Mouse (Mus musculus): Measurements from ENCODE around the gene Sh2b1. TPM values are rescaled to one million over a fixed set of nuclear protein-coding genes. Genes with fewer than 3 reads are reported as not detected.

Gene Sh2b1
- polyA plus RNA-seq, 1 experiment, result 54.4 TPM

DNA sequence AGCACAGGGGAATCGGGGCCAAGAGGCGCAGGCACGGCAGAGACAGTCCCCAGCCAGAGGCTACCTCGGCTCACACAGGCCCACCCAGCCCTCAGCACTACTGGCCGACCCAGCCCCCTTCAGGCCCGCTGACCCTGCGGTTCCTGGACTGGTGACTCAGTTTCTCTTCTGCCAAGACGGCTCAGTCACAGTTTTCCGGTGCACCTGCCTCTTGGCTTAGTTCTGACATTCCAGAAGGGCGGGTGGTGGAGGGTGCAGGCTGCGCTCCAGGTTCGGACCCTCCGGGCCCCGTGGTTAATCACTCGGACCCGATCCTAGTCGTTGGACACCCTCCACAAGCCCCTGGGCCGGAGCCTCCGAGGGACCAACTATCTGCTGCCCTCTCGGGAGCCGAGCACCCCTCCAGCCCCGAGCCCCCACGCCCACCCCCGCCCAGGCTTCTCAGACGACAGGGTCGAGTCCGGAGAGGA lies 703 bp downstream of the Sh2b1 start:
- peaks cover 11% of the 10 kb centered on the region for H3K4me1 ChIP-seq (ENCODE audit: control insufficient read depth, insufficient read depth, insufficient read length, low read length)
- under 1% methylated on average over 27 of the region's 27 CpGs for WGBS
- no peaks in the 10 kb centered on the region for H3K27me3 ChIP-seq (ENCODE audit: control insufficient read depth, insufficient read depth, low read length)
- H3K36me3 ChIP-seq (ENCODE audit: control insufficient read depth, insufficient read depth, low read length), result peaks cover 21% of the 10 kb centered on the region; the same call in 1 of the 2 replicates
- H3K27ac ChIP-seq (ENCODE audit: insufficient read depth, low read depth, low read length), result no peak overlapping the region
- H3K4me3 ChIP-seq (ENCODE audit: low read depth, low read length), result peak overlapping the region; percentile 80
- TF ChIP-seq POLR2A (IDR thresholded peaks at IDR 0.05; ENCODE audit: low read depth, low read length), result no peak
- no peak for TF ChIP-seq CTCF (IDR thresholded peaks at IDR 0.05; ENCODE audit: extremely low read depth, insufficient read length, insufficient replicate concordance, low read depth, low read length)

DNA sequence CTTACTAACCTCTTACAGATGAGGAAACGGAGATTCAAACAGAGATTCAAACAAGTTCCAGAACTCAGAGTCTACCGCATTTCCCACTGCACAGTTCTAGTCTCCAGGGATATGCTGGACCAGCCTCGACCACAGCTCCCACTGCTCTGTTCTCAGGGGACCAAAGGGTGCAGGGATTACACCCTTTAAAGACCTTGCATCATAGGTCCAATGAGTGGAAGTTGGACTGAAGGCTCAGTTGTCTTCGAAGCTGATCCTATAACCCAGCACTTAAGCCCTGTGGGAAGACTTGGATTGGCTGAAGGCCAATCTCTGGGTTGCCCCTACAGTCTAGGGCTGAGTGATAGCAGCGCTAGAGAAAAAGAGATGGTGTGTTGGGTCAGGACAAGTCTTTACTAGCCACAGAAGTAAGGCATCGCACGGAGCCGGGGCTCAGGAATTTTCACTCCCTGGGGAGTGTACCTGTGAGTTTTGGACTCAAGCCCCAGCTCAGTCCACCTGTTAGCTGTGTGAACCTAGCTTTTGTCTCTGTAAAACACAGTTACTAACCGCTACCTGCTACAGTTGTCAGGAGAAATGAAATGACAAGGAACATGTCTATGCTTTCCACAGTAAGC lies 1.6 kb downstream of the Sh2b1 start:
- Histone ChIP-seq H3K4me1 (ENCODE audit: control insufficient read depth, insufficient read depth, insufficient read length, low read length) (peaks cover 11% of the 10 kb centered on the region), H3K4me3 (ENCODE audit: low read depth, low read length) (no peak overlapping the region; the same call in 1 of the 2 replicates), H3K27ac (ENCODE audit: insufficient read depth, low read depth, low read length) (no peak overlapping the region), H3K27me3 (ENCODE audit: control insufficient read depth, insufficient read depth, low read length) (no peaks in the 10 kb centered on the region), H3K36me3 (ENCODE audit: control insufficient read depth, insufficient read depth, low read length) (peaks cover 29% of the 10 kb centered on the region)
- WGBS, result 66% methylated on average over 9 of the region's 9 CpGs
- TF ChIP-seq CTCF (IDR thresholded peaks at IDR 0.05; ENCODE audit: extremely low read depth, insufficient read length, insufficient replicate concordance, low read depth, low read length) (no peak), POLR2A (IDR thresholded peaks at IDR 0.05; ENCODE audit: low read depth, low read length) (no peak)

DNA sequence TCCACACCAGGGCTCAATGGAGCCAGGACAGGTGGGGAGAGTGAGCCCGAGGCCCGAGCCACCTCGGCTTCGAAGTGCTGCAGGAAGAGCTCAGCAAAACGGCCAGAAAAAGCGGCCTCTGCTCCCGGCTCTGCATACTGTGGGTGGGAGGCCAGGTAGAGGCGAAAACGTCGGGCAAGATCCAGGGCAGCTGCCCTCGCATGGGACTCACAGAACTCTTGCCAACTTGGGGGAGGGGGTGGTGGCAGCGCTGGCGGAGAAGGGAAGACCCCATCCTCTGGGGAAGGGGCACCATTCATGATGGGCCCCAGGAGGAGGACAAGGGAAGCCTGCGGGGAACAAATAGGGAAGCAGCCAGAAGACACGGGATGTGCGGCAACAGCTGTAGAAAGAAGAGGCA lies 2.5 kb downstream of the Sh2b1 start:
- WGBS, result 77% methylated on average over 16 of the region's 16 CpGs
- H3K27me3 ChIP-seq (ENCODE audit: control insufficient read depth, insufficient read depth, low read length), result no peaks in the 10 kb centered on the region
- H3K36me3 ChIP-seq (ENCODE audit: control insufficient read depth, insufficient read depth, low read length), result peaks cover 37% of the 10 kb centered on the region
- peak overlapping the region; percentile 32; the same call in 1 of the 2 replicates for H3K27ac ChIP-seq (ENCODE audit: insufficient read depth, low read depth, low read length)
- H3K4me3 ChIP-seq (ENCODE audit: low read depth, low read length), result peak overlapping the region; percentile 11; the same call in 1 of the 2 replicates
- TF ChIP-seq CTCF (IDR thresholded peaks at IDR 0.05; ENCODE audit: extremely low read depth, insufficient read length, insufficient replicate concordance, low read depth, low read length) (no peak), POLR2A (IDR thresholded peaks at IDR 0.05; ENCODE audit: low read depth, low read length) (no peak)
- H3K4me1 ChIP-seq (ENCODE audit: control insufficient read depth, insufficient read depth, insufficient read length, low read length), result peaks cover 11% of the 10 kb centered on the region

DNA sequence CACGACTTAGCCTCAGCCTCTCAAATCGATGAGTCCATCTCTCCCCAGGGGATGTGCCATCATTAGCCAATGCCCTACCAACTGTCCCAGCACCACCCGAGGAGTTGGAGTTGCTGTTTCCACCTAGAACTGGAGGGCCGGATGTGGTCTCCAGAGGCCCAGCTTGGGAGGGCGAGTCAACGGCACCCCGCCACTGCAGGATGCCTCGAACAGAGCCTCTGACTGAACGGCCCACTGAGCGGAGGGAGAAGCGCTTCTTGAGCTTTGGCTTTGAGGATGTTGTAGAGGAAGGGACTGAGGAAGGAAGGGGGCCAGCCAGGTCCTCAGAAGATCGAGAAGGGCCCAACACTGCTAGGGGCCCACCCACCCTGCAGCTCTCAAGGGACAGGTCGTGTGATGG lies 2.9 kb downstream of the Sh2b1 start:
- H3K4me3 ChIP-seq (ENCODE audit: low read depth, low read length), result peak overlapping the region; percentile 11; the same call in 1 of the 2 replicates
- peaks cover 11% of the 10 kb centered on the region for H3K4me1 ChIP-seq (ENCODE audit: control insufficient read depth, insufficient read depth, insufficient read length, low read length)
- 78% methylated on average over 13 of the region's 13 CpGs for WGBS
- TF ChIP-seq CTCF (IDR thresholded peaks at IDR 0.05; ENCODE audit: extremely low read depth, insufficient read length, insufficient replicate concordance, low read depth, low read length) (no peak), POLR2A (IDR thresholded peaks at IDR 0.05; ENCODE audit: low read depth, low read length) (no peak)
- H3K36me3 ChIP-seq (ENCODE audit: control insufficient read depth, insufficient read depth, low read length), result peaks cover 41% of the 10 kb centered on the region
- peak overlapping the region; percentile 32 for H3K27ac ChIP-seq (ENCODE audit: insufficient read depth, low read depth, low read length)
- no peaks in the 10 kb centered on the region for H3K27me3 ChIP-seq (ENCODE audit: control insufficient read depth, insufficient read depth, low read length)

DNA sequence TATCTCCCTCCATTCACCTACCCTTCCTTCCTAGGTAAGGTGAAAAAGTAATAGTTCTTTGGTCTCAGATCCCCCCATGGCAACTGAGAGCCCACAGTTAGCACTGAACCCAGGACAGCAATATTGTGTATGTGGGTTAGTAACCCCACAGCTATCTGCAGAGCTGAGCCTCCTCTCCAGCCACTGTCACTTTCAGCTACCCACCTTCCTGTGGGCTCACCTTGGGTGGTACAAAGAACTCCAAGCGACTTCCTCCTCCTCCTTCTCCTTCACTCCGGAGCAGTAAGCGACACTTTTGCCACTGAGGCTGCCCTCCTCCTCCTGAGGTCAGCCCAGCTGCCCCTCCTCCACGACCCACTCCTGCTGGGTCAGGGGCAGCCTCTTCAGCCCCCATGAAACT lies 3.4 kb downstream of the Sh2b1 start:
- TF ChIP-seq POLR2A (IDR thresholded peaks at IDR 0.05; ENCODE audit: low read depth, low read length) (no peak), CTCF (IDR thresholded peaks at IDR 0.05; ENCODE audit: extremely low read depth, insufficient read length, insufficient replicate concordance, low read depth, low read length) (no peak)
- H3K4me3 ChIP-seq (ENCODE audit: low read depth, low read length), result 0 out of 2 replicates have a peak overlapping the region, but pooled peaks have one; percentile 11
- WGBS, result 82% methylated on average over 4 of the region's 4 CpGs
- H3K4me1 ChIP-seq (ENCODE audit: control insufficient read depth, insufficient read depth, insufficient read length, low read length), result peaks cover 11% of the 10 kb centered on the region
- H3K27ac ChIP-seq (ENCODE audit: insufficient read depth, low read depth, low read length), result peak overlapping the region; percentile 32; the same call in 1 of the 2 replicates
- H3K27me3 ChIP-seq (ENCODE audit: control insufficient read depth, insufficient read depth, low read length), result no peaks in the 10 kb centered on the region
- H3K36me3 ChIP-seq (ENCODE audit: control insufficient read depth, insufficient read depth, low read length), result peaks cover 45% of the 10 kb centered on the region

DNA sequence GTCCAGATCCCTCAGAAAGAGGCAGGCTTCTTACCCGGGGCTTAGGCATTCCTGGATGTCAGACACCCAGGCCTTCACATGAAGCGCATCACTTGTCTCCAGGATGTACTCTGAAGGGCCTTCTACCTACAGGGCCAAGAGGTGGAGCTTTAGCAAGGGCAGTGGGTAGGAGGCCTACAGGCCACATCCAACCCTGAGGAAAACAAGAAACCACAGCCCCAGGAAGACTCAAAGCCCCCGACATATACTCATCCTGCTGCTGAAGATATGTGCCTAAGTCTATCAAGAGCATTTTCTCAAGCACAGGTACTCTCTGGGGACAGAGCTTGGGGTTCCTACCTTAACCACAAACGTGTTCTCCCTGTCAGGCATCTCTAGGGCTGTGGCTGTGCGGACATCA lies 3.9 kb downstream of the Sh2b1 start:
- peaks cover 11% of the 10 kb centered on the region for H3K4me1 ChIP-seq (ENCODE audit: control insufficient read depth, insufficient read depth, insufficient read length, low read length)
- no peak for TF ChIP-seq CTCF (IDR thresholded peaks at IDR 0.05; ENCODE audit: extremely low read depth, insufficient read length, insufficient replicate concordance, low read depth, low read length)
- no peak for TF ChIP-seq POLR2A (IDR thresholded peaks at IDR 0.05; ENCODE audit: low read depth, low read length)
- 87% methylated on average over 5 of the region's 5 CpGs for WGBS

DNA sequence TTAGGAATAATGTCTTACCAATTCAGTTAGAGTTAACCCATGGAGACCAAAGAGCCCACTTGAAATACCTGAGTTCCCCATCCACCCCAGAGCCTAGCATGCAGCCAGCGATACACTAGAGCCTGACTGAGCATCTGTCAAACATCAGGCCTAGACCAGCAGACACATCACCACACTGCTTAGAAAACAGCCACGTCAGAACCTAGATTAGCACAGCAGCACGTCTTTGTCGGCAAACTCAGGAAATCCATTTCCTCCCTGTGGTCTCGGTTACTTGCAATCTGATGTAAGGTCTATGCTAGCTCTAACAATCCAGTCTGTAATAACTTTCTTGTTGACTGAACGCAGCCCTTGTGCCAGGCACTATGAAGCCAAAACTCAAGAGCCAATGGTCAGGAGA lies 5.1 kb downstream of the Sh2b1 start:
- 77% methylated on average over 6 of the region's 6 CpGs for WGBS
- peak overlapping the region; percentile 38; the same call in 1 of the 2 replicates for H3K27ac ChIP-seq (ENCODE audit: insufficient read depth, low read depth, low read length)
- TF ChIP-seq CTCF (IDR thresholded peaks at IDR 0.05; ENCODE audit: extremely low read depth, insufficient read length, insufficient replicate concordance, low read depth, low read length) (no peak), POLR2A (IDR thresholded peaks at IDR 0.05; ENCODE audit: low read depth, low read length) (no peak)
- no peaks in the 10 kb centered on the region for H3K27me3 ChIP-seq (ENCODE audit: control insufficient read depth, insufficient read depth, low read length)
- H3K4me1 ChIP-seq (ENCODE audit: control insufficient read depth, insufficient read depth, insufficient read length, low read length), result peaks cover 8% of the 10 kb centered on the region
- H3K36me3 ChIP-seq (ENCODE audit: control insufficient read depth, insufficient read depth, low read length), result peaks cover 48% of the 10 kb centered on the region
- H3K4me3 ChIP-seq (ENCODE audit: low read depth, low read length), result no peak overlapping the region

More for the DNA sequence above, 3.9 kb downstream of the Sh2b1 start:
- Histone ChIP-seq H3K36me3 (ENCODE audit: control insufficient read depth, insufficient read depth, low read length) (peaks cover 48% of the 10 kb centered on the region), H3K4me3 (ENCODE audit: low read depth, low read length) (no peak overlapping the region), H3K27me3 (ENCODE audit: control insufficient read depth, insufficient read depth, low read length) (no peaks in the 10 kb centered on the region), H3K27ac (ENCODE audit: insufficient read depth, low read depth, low read length) (no peak overlapping the region)
